Mouse (Mus musculus) layer of hippocampus, postnatal 36 days (tissue): ENCODE measurements at regions not wholly inside any gene's neighbourhood (a gene's known extent, or its start where the extent isn't known, plus 50 kb on each side); places are given as distances from the start of the nearest gene placed in this dataset.
"Not testable (repeated sequence)": the region's sequence is repeated elsewhere in the genome, so short reads cannot be mapped to it uniquely, and the experiment has no call there.

Source experiments
- DNase-seq, 2 experiments: peaks; one replicate each; pipeline ENCODE4 v3.0.0; 2022

GRCm38 (mm10) chr7:73206922-73207811 lies 168.1 kb upstream of the Rgma start:
- no peak for DNase-seq

GRCm38 (mm10) chr7:73208479-73208816 lies 166.9 kb upstream of the Rgma start:
- DNase-seq: no peak

- DNase-seq: no peak
Observed at GRCm38 (mm10) chr7:73208817-73209602, 166.3 kb upstream of the Rgma start.

- DNase-seq: no peak
Observed at GRCm38 (mm10) chr7:73210078-73210477, 165.2 kb upstream of the Rgma start.

GRCm38 (mm10) chr7:73222237-73222915 lies 152.9 kb upstream of the Rgma start:
- no peak for DNase-seq

- no peak for DNase-seq
Observed at GRCm38 (mm10) chr7:73222929-73223512, 152.3 kb upstream of the Rgma start.

- DNase-seq: no peak
Observed at GRCm38 (mm10) chr7:73233539-73234158, 141.7 kb upstream of the Rgma start.

DNA sequence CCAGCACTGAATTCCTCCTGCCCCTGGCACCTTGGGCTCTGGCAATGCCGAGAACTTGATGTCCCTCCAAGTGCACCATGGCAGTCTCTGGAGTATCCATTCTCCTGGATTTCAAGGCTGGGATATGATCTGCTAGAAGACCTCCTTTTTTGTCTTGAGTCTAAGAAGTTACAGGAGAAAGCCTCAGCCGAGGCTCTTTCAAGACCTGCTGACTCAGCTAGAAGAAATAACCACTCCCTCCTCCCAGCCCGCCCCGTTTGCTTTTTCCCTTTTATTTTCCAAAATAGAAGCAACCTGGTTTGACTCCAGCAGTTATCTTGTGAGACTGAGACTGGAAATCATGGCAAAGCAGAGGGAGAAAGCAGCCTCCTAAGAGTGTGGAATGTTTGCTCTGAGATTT lies 136.8 kb upstream of the Rgma start:
- no peak for DNase-seq

DNA sequence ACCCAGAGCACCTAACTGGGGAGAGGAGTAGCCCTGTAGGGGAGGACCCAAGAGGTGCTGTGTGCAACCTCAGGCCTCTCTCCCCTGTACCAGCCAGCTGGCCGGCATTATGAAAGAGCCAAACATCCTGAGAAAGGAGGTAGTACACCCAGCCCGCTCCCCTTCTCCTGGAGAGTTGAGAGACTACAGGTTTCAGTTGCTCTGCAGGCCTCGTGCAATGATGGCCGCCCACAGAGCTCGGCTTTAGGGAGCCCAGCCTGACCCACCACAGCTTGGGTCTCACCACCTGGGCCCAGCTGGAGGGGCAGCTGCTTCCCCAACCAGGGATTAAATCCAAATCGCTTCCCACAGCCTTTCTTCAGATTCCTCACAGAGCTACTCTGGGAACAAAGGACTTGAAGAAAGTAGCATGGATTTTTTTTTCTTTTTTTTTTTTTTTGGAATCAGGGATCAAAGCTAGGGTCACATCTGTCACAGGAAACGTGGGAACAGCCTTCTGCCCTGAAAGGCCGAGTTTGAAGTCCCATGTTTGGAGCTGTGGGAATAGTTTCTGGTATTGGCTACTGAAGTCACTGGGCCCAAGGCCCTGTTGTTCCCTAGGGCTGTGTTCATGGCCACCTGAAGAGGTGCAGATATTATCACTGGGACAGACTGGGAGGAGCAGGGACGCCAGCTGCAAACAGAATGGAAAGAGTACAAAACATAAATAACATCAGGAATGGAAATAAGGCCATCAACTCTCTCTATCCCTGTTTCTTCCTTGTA lies 131.5 kb upstream of the Rgma start:
- DNase-seq: no peak

- DNase-seq: no peak
Observed at GRCm38 (mm10) chr7:73245431-73245830, 129.9 kb upstream of the Rgma start.

GRCm38 (mm10) chr7:73250593-73250992 lies 124.7 kb upstream of the Rgma start:
- no peak for DNase-seq

DNA sequence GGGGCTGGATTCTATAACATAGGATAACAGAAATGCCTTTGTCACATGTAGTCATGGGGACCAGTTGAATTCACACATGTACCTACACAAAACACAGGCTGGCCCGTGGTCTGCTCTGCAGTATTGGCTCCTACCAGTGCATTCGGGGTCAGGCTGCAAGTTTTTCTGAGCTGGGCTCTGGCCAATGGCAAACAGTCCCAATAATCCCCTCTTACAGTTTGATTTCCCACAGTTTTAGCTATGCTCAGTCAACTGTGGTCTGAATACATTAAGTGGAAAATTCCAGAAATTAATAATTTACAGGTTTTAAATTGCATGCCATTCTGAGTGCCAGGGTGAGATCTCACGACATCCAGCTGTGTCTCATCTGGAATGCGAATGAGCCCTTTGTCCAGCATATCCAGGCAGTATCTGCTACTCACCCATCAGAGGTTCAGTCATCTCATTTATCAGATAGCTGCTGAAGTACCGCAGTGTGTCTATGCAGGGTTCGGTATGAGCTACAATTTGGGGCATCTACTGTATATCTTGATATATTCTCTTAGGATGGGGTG lies 124.0 kb upstream of the Rgma start:
- DNase-seq: no peak

GRCm38 (mm10) chr7:73254972-73255371 lies 120.3 kb upstream of the Rgma start:
- DNase-seq: not testable (repeated sequence)

GRCm38 (mm10) chr7:73260140-73260539 lies 115.2 kb upstream of the Rgma start:
- no peak for DNase-seq

DNA sequence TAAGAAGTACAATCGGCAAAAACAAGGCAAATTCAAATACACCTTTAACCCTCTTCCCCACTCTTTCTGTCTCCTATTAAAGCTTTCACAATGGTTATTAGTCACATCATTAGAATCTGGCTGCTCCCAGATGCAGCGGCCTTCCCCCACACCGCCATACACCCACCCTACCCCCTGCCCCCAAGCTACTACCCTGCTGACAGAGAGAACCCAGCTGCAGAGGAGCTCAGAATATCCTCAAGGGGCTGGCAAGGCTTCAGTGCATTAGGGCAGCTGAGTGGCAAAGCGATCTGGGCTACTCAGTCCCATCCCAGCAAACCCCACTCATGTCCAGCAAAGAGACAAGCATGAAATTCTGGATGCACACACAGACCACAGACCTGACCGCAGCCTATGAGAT lies 113.6 kb upstream of the Rgma start:
- DNase-seq: no peak

DNA sequence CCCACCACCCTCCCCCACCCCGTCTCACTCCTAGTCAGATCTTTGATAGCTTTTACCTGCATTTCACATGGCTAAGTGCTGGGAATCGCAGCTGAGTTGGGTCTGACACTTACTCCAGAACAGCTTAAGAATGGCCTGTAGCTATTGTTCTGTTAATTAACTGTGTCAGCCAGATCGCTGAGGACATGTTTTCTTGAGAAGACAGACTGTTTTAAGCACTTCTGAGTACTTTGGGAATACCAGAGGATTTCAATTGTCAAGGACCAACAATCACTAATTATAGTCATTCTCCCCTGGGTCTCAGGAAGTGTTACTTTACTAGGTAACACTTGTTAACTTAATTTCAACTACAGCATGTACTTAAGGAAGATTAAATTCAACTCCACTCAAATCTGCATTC lies 112.8 kb upstream of the Rgma start:
- no peak for DNase-seq

- DNase-seq: no peak
Observed at GRCm38 (mm10) chr7:73269626-73270025, 105.7 kb upstream of the Rgma start.

- no peak for DNase-seq
Observed at GRCm38 (mm10) chr7:73272787-73273186, 102.5 kb upstream of the Rgma start.

- no peak for DNase-seq
Observed at GRCm38 (mm10) chr7:73275814-73276271, 99.5 kb upstream of the Rgma start.

DNA sequence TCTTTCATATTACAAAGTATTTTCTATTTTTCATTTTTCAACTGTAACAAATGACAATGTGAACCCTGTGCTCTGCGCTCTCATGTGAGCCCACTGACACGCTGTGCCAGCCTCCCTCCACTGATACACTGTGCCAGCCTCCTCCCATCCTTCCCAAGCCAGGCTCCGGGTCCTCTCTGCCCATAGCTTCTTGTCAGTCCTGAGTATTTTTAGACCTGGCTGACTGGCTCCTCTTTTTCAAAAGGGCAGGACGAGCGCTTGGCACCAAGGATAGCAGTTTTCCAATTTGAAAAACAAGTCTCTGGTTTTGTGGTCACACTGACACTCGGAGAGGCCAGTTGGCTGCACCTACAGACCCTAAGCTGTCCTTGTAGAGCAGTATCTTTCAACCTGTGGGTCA lies 96.7 kb upstream of the Rgma start:
- no peak for DNase-seq

- no peak for DNase-seq
Observed at GRCm38 (mm10) chr7:73279936-73280445, 95.3 kb upstream of the Rgma start.
